Mouse (Mus musculus): Measurements from ENCODE around the gene Wfdc21.
A peak's percentile ranks its signal among the peaks of the same experiment; 100 is the strongest.

Gene Wfdc21

GRCm38 (mm10) chr11:83746681-83747080, at the start of gene Wfdc21:
Gene Wfdc21 (plus strand): TSS chr11:83746940.
- DNase-seq (ENCODE audit: extremely low spot score): no peak

- DNase-seq (ENCODE audit: extremely low spot score): no peak
These were observed 43.0 kb upstream of the Wfdc21 start, which contains the start of gene Wfdc17 for GRCm38 (mm10) chr11:83703705-83704104. Gene Wfdc17 (plus strand): TSS chr11:83703991.

GRCm38 (mm10) chr11:83708715-83709114, 38.0 kb upstream of the Wfdc21 start, which contains the start of gene Wfdc18:
Gene Wfdc18 (plus strand): TSS chr11:83709015.
- DNase-seq (ENCODE audit: extremely low spot score): no peak

- no peak for DNase-seq (ENCODE audit: extremely low spot score)
These were observed 37.1 kb upstream of the Wfdc21 start for GRCm38 (mm10) chr11:83709683-83710082.

- DNase-seq (ENCODE audit: extremely low spot score): no peak
These were observed 34.1 kb upstream of the Wfdc21 start for GRCm38 (mm10) chr11:83712671-83713070.

- DNase-seq (ENCODE audit: extremely low spot score): no peak
These were observed 32.8 kb upstream of the Wfdc21 start for GRCm38 (mm10) chr11:83713925-83714324.

- no peak for DNase-seq (ENCODE audit: extremely low spot score)
These were observed 29.6 kb upstream of the Wfdc21 start for GRCm38 (mm10) chr11:83717042-83717665.

- DNase-seq (ENCODE audit: extremely low spot score): no peak
These were observed 26.0 kb upstream of the Wfdc21 start for GRCm38 (mm10) chr11:83720766-83721165.

GRCm38 (mm10) chr11:83728757-83729432, 17.8 kb upstream of the Wfdc21 start:
- DNase-seq (ENCODE audit: extremely low spot score): no peak

GRCm38 (mm10) chr11:83731116-83731515, 15.6 kb upstream of the Wfdc21 start:
- no peak for DNase-seq (ENCODE audit: extremely low spot score)

GRCm38 (mm10) chr11:83733071-83733640, 13.6 kb upstream of the Wfdc21 start:
- DNase-seq (ENCODE audit: extremely low spot score): no peak

- DNase-seq (ENCODE audit: extremely low spot score): no peak
These were observed 12.5 kb upstream of the Wfdc21 start for GRCm38 (mm10) chr11:83734215-83734614.

GRCm38 (mm10) chr11:83735881-83736280, 10.9 kb upstream of the Wfdc21 start:
- DNase-seq (ENCODE audit: extremely low spot score): no peak

- DNase-seq (ENCODE audit: extremely low spot score): no peak
These were observed 9.6 kb upstream of the Wfdc21 start for GRCm38 (mm10) chr11:83737109-83737558.

- DNase-seq (ENCODE audit: extremely low spot score): peak; percentile 48
These were observed 7.5 kb upstream of the Wfdc21 start for GRCm38 (mm10) chr11:83739241-83739640.

- DNase-seq (ENCODE audit: extremely low spot score): no peak
These were observed 6.2 kb upstream of the Wfdc21 start for GRCm38 (mm10) chr11:83740443-83740991.

- no peak for DNase-seq (ENCODE audit: extremely low spot score)
These were observed 4.9 kb upstream of the Wfdc21 start for GRCm38 (mm10) chr11:83741841-83742240.

GRCm38 (mm10) chr11:83742731-83743355, 3.9 kb upstream of the Wfdc21 start:
- DNase-seq (ENCODE audit: extremely low spot score): no peak

GRCm38 (mm10) chr11:83743525-83743924, 3.2 kb upstream of the Wfdc21 start:
- no peak for DNase-seq (ENCODE audit: extremely low spot score)

GRCm38 (mm10) chr11:83746152-83746551, 588 bp upstream of the Wfdc21 start:
- DNase-seq (ENCODE audit: extremely low spot score): no peak

GRCm38 (mm10) chr11:83747376-83748265, 881 bp downstream of the Wfdc21 start:
- no peak for DNase-seq (ENCODE audit: extremely low spot score)
